ENCODE assay signal across 10 mouse cellular contexts in genomic region chr10:79994397-79995115, GRCm38 (mm10). TPM values are rescaled to one million over a fixed set of nuclear protein-coding genes. Genes with fewer than 3 reads are reported as not detected.
DNase-seq lines count a peak whose midpoint lies in the region; ATAC-seq and TF ChIP-seq lines count a peak whose summit lies in the region.
"Had no signal": no experiment of that assay in that cellular context is flagged by ENCODE, and none has a peak within 500 bp of the region (broad histone marks: within the 10 kb centered on the region; RNA-seq: fewer than 3 reads in every experiment).

No protein-coding gene starts in this region.

- ATAC-seq in liver, embryonic 12.5 days, result no peak
- no peak for ATAC-seq in intestine, embryonic 16.5 days
- ATAC-seq: activated CD4-positive, CD25-positive, alpha-beta regulatory T cell, adult 4 months had no signal

- TF ChIP-seq CTCF in spleen, adult 2 months (IDR thresholded peaks at IDR 0.05; ENCODE audit: extremely low read depth, insufficient read depth, insufficient read length, insufficient replicate concordance), result no peak

- peaks cover 60% of the 10 kb centered on the region for H3K36me3 ChIP-seq in liver, embryonic 12.5 days
- peaks cover 41% of the 10 kb centered on the region for H3K36me3 ChIP-seq in spleen, adult 2 months (ENCODE audit: control insufficient read depth, insufficient read depth, low read length)
- H3K36me3 ChIP-seq in intestine, embryonic 16.5 days (ENCODE audit: control insufficient read depth, insufficient read depth, low read length), result peaks cover 9% of the 10 kb centered on the region
- H3K36me3 ChIP-seq in limb, embryonic 10.5 days, result peaks cover 54% of the 10 kb centered on the region
- H3K36me3 ChIP-seq: midbrain, embryonic 12.5 days had no signal

- H3K4me3 ChIP-seq in liver, embryonic 12.5 days, result no peak overlapping the region
- H3K4me3 ChIP-seq in spleen, adult 2 months (ENCODE audit: extremely low read depth, insufficient read depth, insufficient read length), result no peak overlapping the region
- H3K4me3 ChIP-seq in intestine, embryonic 16.5 days (ENCODE audit: low read length), result no peak overlapping the region
- H3K4me3 ChIP-seq in limb, embryonic 10.5 days, result no peak overlapping the region
- H3K4me3 ChIP-seq: midbrain, embryonic 12.5 days had no signal

- peaks cover 59% of the 10 kb centered on the region for H3K4me1 ChIP-seq in liver, embryonic 12.5 days
- peaks cover 14% of the 10 kb centered on the region for H3K4me1 ChIP-seq in spleen, adult 2 months (ENCODE audit: control insufficient read depth, insufficient read depth, insufficient read length)
- peaks cover 17% of the 10 kb centered on the region for H3K4me1 ChIP-seq in intestine, embryonic 16.5 days (ENCODE audit: control insufficient read depth, insufficient read depth, low read length)
- peaks cover 39% of the 10 kb centered on the region for H3K4me1 ChIP-seq in limb, embryonic 10.5 days

- H3K9me3 ChIP-seq in liver, embryonic 12.5 days (replicated peaks), result peaks cover 3% of the 10 kb centered on the region
- peaks cover 3% of the 10 kb centered on the region for H3K9me3 ChIP-seq in intestine, embryonic 16.5 days (ENCODE audit: control insufficient read depth, low read length)
- 0 out of 2 replicates have a peak, but pooled peaks cover 4% of the 10 kb centered on the region for H3K9me3 ChIP-seq in limb, embryonic 10.5 days (replicated peaks)

- 76% methylated on average over 16 of the region's 16 CpGs for WGBS in liver, embryonic 12.5 days (ENCODE audit: insufficient replicate concordance)
- 27% methylated on average over 16 of the region's 16 CpGs for WGBS in spleen, adult 2 months
- 81% methylated on average over 16 of the region's 16 CpGs for WGBS in intestine, embryonic 16.5 days
- WGBS in limb, embryonic 10.5 days, result 93% methylated on average over 16 of the region's 16 CpGs

- no peak overlapping the region for H3K4me2 ChIP-seq in liver, embryonic 12.5 days
- H3K4me2 ChIP-seq in intestine, embryonic 16.5 days (ENCODE audit: low read depth, low read length), result no peak overlapping the region
- H3K4me2 ChIP-seq: midbrain, embryonic 12.5 days had no signal

- H3K27me3 ChIP-seq in liver, embryonic 12.5 days (replicated peaks), result peaks cover 15% of the 10 kb centered on the region
- no peaks in the 10 kb centered on the region for H3K27me3 ChIP-seq in spleen, adult 2 months (ENCODE audit: control insufficient read depth, insufficient read depth, low read length)
- H3K27me3 ChIP-seq in intestine, embryonic 16.5 days (replicated peaks; ENCODE audit: control insufficient read depth, insufficient read depth, low read length), result no peaks in the 10 kb centered on the region
- H3K27me3 ChIP-seq in limb, embryonic 10.5 days (ENCODE audit: low read depth, poor library complexity, severe bottlenecking), result peaks cover 22% of the 10 kb centered on the region

- H3K27ac ChIP-seq in liver, embryonic 12.5 days, result peak overlapping the region; percentile 57
- peak overlapping the region; percentile 61 for H3K27ac ChIP-seq in spleen, adult 2 months (ENCODE audit: insufficient read depth, low read length)
- H3K27ac ChIP-seq in intestine, embryonic 16.5 days (ENCODE audit: low read length), result no peak overlapping the region
- no peak overlapping the region for H3K27ac ChIP-seq in limb, embryonic 10.5 days
- H3K27ac ChIP-seq: midbrain, embryonic 12.5 days had no signal

- no peak for TF ChIP-seq POLR2A in spleen, adult 2 months (IDR thresholded peaks at IDR 0.05; ENCODE audit: low read depth, low read length)

- DNase-seq in adrenal gland, adult 2 months, result peak; percentile 45
- DNase-seq in adrenal gland, adult 8-10 months, result no peak
- DNase-seq in kidney, postnatal 14 days, result peak; percentile 64
- DNase-seq in kidney, adult 9 months, result no peak
- DNase-seq in spleen, adult 2 months (ENCODE audit: low read depth in 1 of 2, low spot score in 2 of 2), result peak in 1 of 2 experiments; percentile 45
- no peak for DNase-seq in limb, embryonic 10.5 days (ENCODE audit: low spot score)

- no peak overlapping the region for H3K9ac ChIP-seq in liver, embryonic 12.5 days
- no peak overlapping the region for H3K9ac ChIP-seq in intestine, embryonic 16.5 days (ENCODE audit: low read depth, low read length)
- H3K9ac ChIP-seq: midbrain, embryonic 12.5 days had no signal

RNA-seq across cellular contexts. Expression of gene Abca7, which starts 1.7 kb away (rescaled TPM):
- total RNA-seq in adrenal gland, adult 2 months (2021), result 10 to 100 TPM; 18.4 to 22.9 TPM
- 28.6 TPM in 2 replicates for polyA plus RNA-seq in adrenal gland, adult 2 months (2012; rRNA removed)
- total RNA-seq in adrenal gland, adult 8-10 months (2022), result 10 to 100 TPM; 21.6 to 35.5 (median 27.8) TPM
- polyA plus RNA-seq in liver, embryonic 12.5 days (2016; fragmentation: Nextera tagmentation; extraction: Ambion mirVana), result 10.5 and 12.1 TPM in 2 replicates
- 50.4 and 64.5 TPM in 2 replicates for polyA plus RNA-seq in spleen, adult 2 months (2012; rRNA removed)
- polyA plus RNA-seq in intestine, embryonic 16.5 days (2015; fragmentation: Nextera tagmentation; extraction: Ambion mirVana), result 3.3 and 3.4 TPM in 2 replicates
- polyA plus RNA-seq in limb, embryonic 10.5 days (2016; fragmentation: Nextera tagmentation; extraction: Ambion mirVana), result 2.0 and 2.3 TPM in 2 replicates

RNA-seq across cellular contexts. Expression of gene Cnn2, which starts 6.2 kb away (rescaled TPM):
- total RNA-seq in adrenal gland, adult 2 months (2021), result 10 to 100 TPM; 29.5 to 50.1 TPM
- 53.0 and 58.8 TPM in 2 replicates for polyA plus RNA-seq in adrenal gland, adult 2 months (2012; rRNA removed)
- total RNA-seq in adrenal gland, adult 8-10 months (2022), result 10 to 100 TPM; 23.9 to 36.3 (median 30.0) TPM
- 68.2 and 75.4 TPM in 2 replicates for polyA plus RNA-seq in liver, embryonic 12.5 days (2016; fragmentation: Nextera tagmentation; extraction: Ambion mirVana)
- 297 and 409 TPM in 2 replicates for polyA plus RNA-seq in spleen, adult 2 months (2012; rRNA removed)
- 226 and 245 TPM in 2 replicates for polyA plus RNA-seq in intestine, embryonic 16.5 days (2015; fragmentation: Nextera tagmentation; extraction: Ambion mirVana)
- polyA plus RNA-seq in limb, embryonic 10.5 days (2016; fragmentation: Nextera tagmentation; extraction: Ambion mirVana), result 261 and 301 TPM in 2 replicates

RNA-seq across cellular contexts. Expression of gene Tmem259, which starts 10.4 kb away (rescaled TPM):
- 100 to 1,000 TPM; 142 to 143 TPM for total RNA-seq in adrenal gland, adult 2 months (2021)
- polyA plus RNA-seq in adrenal gland, adult 2 months (2012; rRNA removed), result 619 and 624 TPM in 2 replicates
- 100 to 1,000 TPM; 132 to 155 (median 141) TPM for total RNA-seq in adrenal gland, adult 8-10 months (2022)
- 17.2 and 17.5 TPM in 2 replicates for polyA plus RNA-seq in liver, embryonic 12.5 days (2016; fragmentation: Nextera tagmentation; extraction: Ambion mirVana)
- polyA plus RNA-seq in spleen, adult 2 months (2012; rRNA removed), result 266 and 371 TPM in 2 replicates
- polyA plus RNA-seq in intestine, embryonic 16.5 days (2015; fragmentation: Nextera tagmentation; extraction: Ambion mirVana), result 7.0 and 9.7 TPM in 2 replicates
- polyA plus RNA-seq in limb, embryonic 10.5 days (2016; fragmentation: Nextera tagmentation; extraction: Ambion mirVana), result 14.9 and 16.4 TPM in 2 replicates

RNA-seq across cellular contexts. Expression of gene Arhgap45, which starts 21.9 kb away (rescaled TPM):
- 1 to 10 TPM; 3.9 to 6.7 TPM for total RNA-seq in adrenal gland, adult 2 months (2021)
- 11.0 and 14.6 TPM in 2 replicates for polyA plus RNA-seq in adrenal gland, adult 2 months (2012; rRNA removed)
- 10 to 100 TPM in 2 of 4 experiments, 1 to 10 TPM in 2; 6.4 to 10.6 (median 8.5) TPM for total RNA-seq in adrenal gland, adult 8-10 months (2022)
- 22.3 and 22.8 TPM in 2 replicates for polyA plus RNA-seq in liver, embryonic 12.5 days (2016; fragmentation: Nextera tagmentation; extraction: Ambion mirVana)
- polyA plus RNA-seq in spleen, adult 2 months (2012; rRNA removed), result 492 and 574 TPM in 2 replicates
- 6.0 and 7.3 TPM in 2 replicates for polyA plus RNA-seq in intestine, embryonic 16.5 days (2015; fragmentation: Nextera tagmentation; extraction: Ambion mirVana)
- 14.9 and 15.5 TPM in 2 replicates for polyA plus RNA-seq in limb, embryonic 10.5 days (2016; fragmentation: Nextera tagmentation; extraction: Ambion mirVana)

RNA-seq across cellular contexts. Expression of gene Grin3b, which starts 24.0 kb away (rescaled TPM):
- total RNA-seq in adrenal gland, adult 2 months (2021), result under 1 TPM in 1 of 2 experiments, not detected in 1; 0.31 TPM
- polyA plus RNA-seq in adrenal gland, adult 2 months (2012; rRNA removed), result 0.09 and 0.17 TPM in 2 replicates
- 1 to 10 TPM in 1 of 4 experiments, under 1 TPM in 1, not detected in 2; 0.83 to 1.4 TPM for total RNA-seq in adrenal gland, adult 8-10 months (2022)
- polyA plus RNA-seq in liver, embryonic 12.5 days (2016; fragmentation: Nextera tagmentation; extraction: Ambion mirVana), result 0.14 TPM in 2 replicates
- polyA plus RNA-seq in spleen, adult 2 months (2012; rRNA removed), result 0.12 and 0.16 TPM in 2 replicates
- 0.15 and 0.16 TPM in 2 replicates for polyA plus RNA-seq in intestine, embryonic 16.5 days (2015; fragmentation: Nextera tagmentation; extraction: Ambion mirVana)
- 0.28 and 0.40 TPM in 2 replicates for polyA plus RNA-seq in limb, embryonic 10.5 days (2016; fragmentation: Nextera tagmentation; extraction: Ambion mirVana)
- polyA plus RNA-seq: activated CD4-positive, CD25-positive, alpha-beta regulatory T cell, adult 4 months had no signal

Comparison
In these comparisons a context has a peak if more than half of its experiments do, and no peak if none do; other contexts are left out.
1. DNase-seq: peak in adrenal gland, adult 2 months (single experiment) and kidney, postnatal 14 days (single experiment); none in adrenal gland, adult 8-10 months (single experiment), kidney, adult 9 months (single experiment) and limb, embryonic 10.5 days (single experiment).
2. H3K27ac ChIP-seq: peak in liver, embryonic 12.5 days (single experiment) and spleen, adult 2 months (single experiment); none in intestine, embryonic 16.5 days (single experiment) and limb, embryonic 10.5 days (single experiment).
3. RNA of gene Tmem259, which starts 10.4 kb away (polyA plus RNA-seq): 619 to 624 TPM in adrenal gland, adult 2 months and 266 to 371 TPM in spleen, adult 2 months; 17.2 to 17.5 TPM in liver, embryonic 12.5 days, 14.9 to 16.4 TPM in limb, embryonic 10.5 days and 7.0 to 9.7 TPM in intestine, embryonic 16.5 days; every median in the first group is over 10 times any median in the second.